8 mouse cellular contexts compared by ENCODE assay signal in genomic region chr2:153347183-153347781, GRCm38 (mm10). TPM values are rescaled to one million over a fixed set of nuclear protein-coding genes. Genes with fewer than 3 reads are reported as not detected.
DNase-seq lines count a peak whose midpoint lies in the region; ATAC-seq and TF ChIP-seq lines count a peak whose summit lies in the region.

No protein-coding gene starts in this region.

- 0 out of 2 replicates have a peak overlapping the region, but pooled peaks have one; percentile 5 for H3K27ac ChIP-seq in left cerebral cortex, adult 2 months
- peak overlapping the region; percentile 99 for H3K27ac ChIP-seq in embryonic facial prominence, embryonic 12.5 days
- peak overlapping the region; percentile 98 for H3K27ac ChIP-seq in intestine, postnatal 0 days (ENCODE audit: low read depth, low read length)
- peak overlapping the region; percentile 97 for H3K27ac ChIP-seq in midbrain, postnatal 0 days (ENCODE audit: low read depth, low read length)

- H3K4me3 ChIP-seq in left cerebral cortex, adult 2 months: peak overlapping the region; percentile 94
- peak overlapping the region; percentile 76 for H3K4me3 ChIP-seq in embryonic facial prominence, embryonic 12.5 days
- H3K4me3 ChIP-seq in intestine, postnatal 0 days (ENCODE audit: low read depth, low read length): peak overlapping the region; percentile 97
- H3K4me3 ChIP-seq in midbrain, postnatal 0 days (ENCODE audit: low read depth, low read length): peak overlapping the region; percentile 94

- H3K9me3 ChIP-seq in embryonic facial prominence, embryonic 12.5 days: no peaks in the 10 kb centered on the region
- H3K9me3 ChIP-seq in intestine, postnatal 0 days (ENCODE audit: control insufficient read depth): no peaks in the 10 kb centered on the region
- no peaks in the 10 kb centered on the region for H3K9me3 ChIP-seq in midbrain, postnatal 0 days (ENCODE audit: low read length)

- ATAC-seq in embryonic facial prominence, embryonic 12.5 days (ENCODE audit: insufficient number of reproducible peaks, insufficient read depth, low FRiP score, low TSS enrichment): no peak
- no peak for ATAC-seq in intestine, postnatal 0 days
- ATAC-seq in midbrain, postnatal 0 days (ENCODE audit: low FRiP score): no peak

- TF ChIP-seq CTCF in left cerebral cortex, adult 2 months (IDR thresholded peaks at IDR 0.05): no peak
- no peak for TF ChIP-seq CTCF in intestine, postnatal 0 days (IDR thresholded peaks at IDR 0.05; ENCODE audit: low read depth)
- no peak for TF ChIP-seq CTCF in midbrain, postnatal 0 days (IDR thresholded peaks at IDR 0.05)

- 6% methylated on average over 9 of the region's 9 CpGs for WGBS in embryonic facial prominence, embryonic 12.5 days
- WGBS in intestine, postnatal 0 days: under 1% methylated on average over 9 of the region's 9 CpGs
- 6% methylated on average over 9 of the region's 9 CpGs for WGBS in midbrain, postnatal 0 days

- intact Hi-C loops in left cerebral cortex, adult 2 months (cut with DNase I): loop anchor here (2.0 kb wide), 2 partner anchors 42 to 98 kb away; no protein-coding TSS in a partner anchor
- intact Hi-C loops in left cerebral cortex, postnatal 14 days (cut with DNase I): no loop called here

- H3K4me1 ChIP-seq in embryonic facial prominence, embryonic 12.5 days: peaks cover 31% of the 10 kb centered on the region
- H3K4me1 ChIP-seq in intestine, postnatal 0 days (replicated peaks; ENCODE audit: control insufficient read depth, insufficient read depth, low read length): peaks cover 16% of the 10 kb centered on the region
- peaks cover 21% of the 10 kb centered on the region; the same call in 1 of the 2 replicates for H3K4me1 ChIP-seq in midbrain, postnatal 0 days (ENCODE audit: insufficient read depth, low read length)

- H3K9ac ChIP-seq in embryonic facial prominence, embryonic 12.5 days: peak overlapping the region; percentile 97; the same call in 1 of the 2 replicates
- peak overlapping the region; percentile 93 for H3K9ac ChIP-seq in intestine, postnatal 0 days (ENCODE audit: low read depth, low read length)
- peak overlapping the region; percentile 98; the same call in 1 of the 2 replicates for H3K9ac ChIP-seq in midbrain, postnatal 0 days (replicated peaks; ENCODE audit: low read length, poor library complexity, severe bottlenecking)

- no peaks in the 10 kb centered on the region for H3K27me3 ChIP-seq in embryonic facial prominence, embryonic 12.5 days
- H3K27me3 ChIP-seq in intestine, postnatal 0 days (replicated peaks; ENCODE audit: control insufficient read depth, insufficient read depth, low read length): no peaks in the 10 kb centered on the region
- H3K27me3 ChIP-seq in midbrain, postnatal 0 days (ENCODE audit: insufficient read depth, low read length): no peaks in the 10 kb centered on the region

- H3K4me2 ChIP-seq in embryonic facial prominence, embryonic 12.5 days (replicated peaks): peak overlapping the region; percentile 68
- peak overlapping the region; percentile 85 for H3K4me2 ChIP-seq in intestine, postnatal 0 days (replicated peaks; ENCODE audit: low read depth)
- H3K4me2 ChIP-seq in midbrain, postnatal 0 days (ENCODE audit: low read depth, low read length, poor library complexity, severe bottlenecking): peak overlapping the region; percentile 71

- no peak for DNase-seq in left cerebral cortex, adult 2 months (ENCODE audit: extremely low spot score in 1 of 2, low spot score in 2 of 2)
- no peak for DNase-seq in left cerebral cortex, adult 18-20 months (ENCODE audit: low spot score in 2 of 2)
- DNase-seq in midbrain, postnatal 0 days (ENCODE audit: low spot score): no peak
- DNase-seq in layer of hippocampus, adult 9-11 months: no peak
- DNase-seq in layer of hippocampus, adult 8-10 months (ENCODE audit: low spot score in 2 of 2): no peak
- no peak for DNase-seq in left cerebral cortex, postnatal 14 days (ENCODE audit: low spot score in 2 of 2)

- peaks cover 4% of the 10 kb centered on the region; the same call in 1 of the 2 replicates for H3K36me3 ChIP-seq in embryonic facial prominence, embryonic 12.5 days
- H3K36me3 ChIP-seq in intestine, postnatal 0 days (ENCODE audit: control insufficient read depth, insufficient read depth): no peaks in the 10 kb centered on the region
- H3K36me3 ChIP-seq in midbrain, postnatal 0 days (ENCODE audit: insufficient read depth, low read length): no peaks in the 10 kb centered on the region

RNA-seq across cellular contexts. Expression of gene Asxl1, which starts 1.7 kb away (rescaled TPM):
- 10 to 100 TPM; 35.6 to 38.9 TPM for total RNA-seq in left cerebral cortex, adult 2 months (2021)
- total RNA-seq in left cerebral cortex, adult 18-20 months (2021): 10 to 100 TPM; 34.6 to 36.5 TPM
- polyA plus RNA-seq in embryonic facial prominence, embryonic 12.5 days (2016; fragmentation: Nextera tagmentation; extraction: Ambion mirVana): 19.1 and 23.9 TPM in 2 replicates
- 6.7 and 7.4 TPM in 2 replicates for polyA plus RNA-seq in intestine, postnatal 0 days (2015; fragmentation: Nextera tagmentation; extraction: Ambion mirVana)
- 29.0 and 32.9 TPM in 2 replicates for total RNA-seq in midbrain, postnatal 0 days (2014; rRNA removed)
- 10.7 and 13.4 TPM in 2 replicates for polyA plus RNA-seq in midbrain, postnatal 0 days (2015; fragmentation: Nextera tagmentation; extraction: Ambion mirVana)
- total RNA-seq in layer of hippocampus, adult 8-10 months (2022): 10 to 100 TPM; 32.3 to 39.0 (median 34.2) TPM
- 10 to 100 TPM; 39.4 to 39.7 TPM for total RNA-seq in left cerebral cortex, postnatal 14 days (2021)

RNA-seq across cellular contexts. Expression of gene Kif3b, which starts 56.1 kb away (rescaled TPM):
- total RNA-seq in left cerebral cortex, adult 2 months (2021): 10 to 100 TPM; 55.7 to 57.3 TPM
- 10 to 100 TPM; 53.5 to 56.9 TPM for total RNA-seq in left cerebral cortex, adult 18-20 months (2021)
- polyA plus RNA-seq in embryonic facial prominence, embryonic 12.5 days (2016; fragmentation: Nextera tagmentation; extraction: Ambion mirVana): 7.6 TPM in 2 replicates
- 8.1 and 8.2 TPM in 2 replicates for polyA plus RNA-seq in intestine, postnatal 0 days (2015; fragmentation: Nextera tagmentation; extraction: Ambion mirVana)
- total RNA-seq in midbrain, postnatal 0 days (2014; rRNA removed): 49.5 and 57.3 TPM in 2 replicates
- polyA plus RNA-seq in midbrain, postnatal 0 days (2015; fragmentation: Nextera tagmentation; extraction: Ambion mirVana): 19.9 and 20.6 TPM in 2 replicates
- 10 to 100 TPM; 46.6 to 58.4 (median 52.2) TPM for total RNA-seq in layer of hippocampus, adult 8-10 months (2022)
- total RNA-seq in left cerebral cortex, postnatal 14 days (2021): 10 to 100 TPM; 69.2 to 74.3 TPM

Comparison
In these comparisons a context has a peak if more than half of its experiments do, and no peak if none do; other contexts are left out.
1. H3K27ac ChIP-seq: peak in every context shown above with its lines; median percentile 99 in embryonic facial prominence, embryonic 12.5 days; 98 in intestine, postnatal 0 days; 97 in midbrain, postnatal 0 days; 5 in left cerebral cortex, adult 2 months.